Mouse (Mus musculus) ZHBTc4 (cell line): ENCODE measurements around the gene Unc5b.

ENCODE experiments used
- DNase-seq: peaks from one replicate; pipeline ENCODE4 v3.0.0-alpha.2; 2011; ENCODE audit warnings: low read depth, low spot score

Gene Unc5b

GRCm38 (mm10) chr10:60800295-60801167 lies 30.9 kb downstream of the Unc5b start:
- no peak for DNase-seq

GRCm38 (mm10) chr10:60797682-60798422 lies 33.5 kb downstream of the Unc5b start:
- no peak for DNase-seq

- no peak for DNase-seq
Observed at GRCm38 (mm10) chr10:60796474-60796873, 34.9 kb downstream of the Unc5b start.

- DNase-seq: no peak
Observed at GRCm38 (mm10) chr10:60796028-60796427, 35.4 kb downstream of the Unc5b start.

GRCm38 (mm10) chr10:60794792-60795191 lies 36.6 kb downstream of the Unc5b start:
- DNase-seq: no peak

GRCm38 (mm10) chr10:60794374-60794773 lies 37.0 kb downstream of the Unc5b start:
- DNase-seq: no peak

GRCm38 (mm10) chr10:60792841-60793240 lies 38.5 kb downstream of the Unc5b start:
- DNase-seq: no peak

- DNase-seq: no peak
Observed at GRCm38 (mm10) chr10:60792365-60792764, 39.0 kb downstream of the Unc5b start.

GRCm38 (mm10) chr10:60790912-60791311 lies 40.5 kb downstream of the Unc5b start:
- DNase-seq: no peak

GRCm38 (mm10) chr10:60787303-60788074 lies 43.9 kb downstream of the Unc5b start:
- no peak for DNase-seq

- DNase-seq: peak; percentile 81
Observed at GRCm38 (mm10) chr10:60783608-60784007, 47.8 kb downstream of the Unc5b start.

GRCm38 (mm10) chr10:60779628-60780027 lies 51.8 kb downstream of the Unc5b start:
- DNase-seq: peak; percentile 91

- DNase-seq: peak; percentile 78
Observed at GRCm38 (mm10) chr10:60778542-60778941, 52.8 kb downstream of the Unc5b start.

GRCm38 (mm10) chr10:60775473-60775872 lies 55.9 kb downstream of the Unc5b start:
- DNase-seq: peak; percentile 85

- DNase-seq: peak; percentile 86
Observed at GRCm38 (mm10) chr10:60774616-60775015, 56.8 kb downstream of the Unc5b start.

GRCm38 (mm10) chr10:60770855-60771254 lies 60.5 kb downstream of the Unc5b start:
- DNase-seq: no peak

- DNase-seq: peak; percentile 84
Observed at GRCm38 (mm10) chr10:60768614-60769013, 62.8 kb downstream of the Unc5b start.

- DNase-seq: no peak
Observed at GRCm38 (mm10) chr10:60767400-60767799, 64.0 kb downstream of the Unc5b start.

GRCm38 (mm10) chr10:60762126-60762525 lies 69.3 kb downstream of the Unc5b start:
- peak; percentile 60 for DNase-seq

GRCm38 (mm10) chr10:60760377-60760776 lies 71.0 kb downstream of the Unc5b start:
- DNase-seq: peak; percentile 96

GRCm38 (mm10) chr10:60756992-60757391 lies 74.4 kb downstream of the Unc5b start:
- peak; percentile 85 for DNase-seq

- peak; percentile 46 for DNase-seq
Observed at GRCm38 (mm10) chr10:60756146-60756545, 75.2 kb downstream of the Unc5b start.
